Mouse (Mus musculus) heart, postnatal 0 days (tissue): ENCODE measurements around the gene Clic1.

Experiments used
- CTCF ChIP-seq: IDR thresholded peaks from 2 replicates; pipeline ENCODE4 v1.5.1; 2016; ENCODE audit warnings: antibody characterized with exemption, control low read depth, low read depth
- EP300 ChIP-seq: IDR thresholded peaks from 2 replicates; pipeline ENCODE4 v1.6.1; 2016; ENCODE audit warnings: antibody characterized with exemption, low read depth

DNA sequence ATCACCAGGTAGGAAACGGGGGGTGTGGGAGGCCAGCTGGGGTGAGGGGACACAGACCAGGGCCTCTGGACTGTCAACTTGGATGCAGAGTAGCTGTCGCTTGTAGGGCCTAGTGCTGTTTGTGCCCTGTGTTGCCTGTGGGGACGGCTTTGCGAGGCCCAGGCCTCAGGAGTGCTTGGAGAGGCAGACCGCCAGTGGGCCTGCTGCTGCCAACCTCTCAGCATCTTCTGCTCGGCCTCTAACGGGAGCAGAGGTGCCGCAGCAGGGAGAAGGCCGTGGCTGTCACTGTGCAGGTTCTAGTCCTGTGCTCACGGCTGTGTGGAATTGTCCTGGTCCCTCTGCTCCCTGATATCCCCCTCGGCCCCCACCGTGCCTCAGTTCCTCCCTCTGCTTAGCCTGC lies 46.8 kb downstream of the Clic1 start:
- TF ChIP-seq EP300 (no peak), CTCF (no peak)
